Mouse (Mus musculus): ENCODE data around the gene Sik3.
"Not testable (repeated sequence)": the region's sequence is repeated elsewhere in the genome, so short reads cannot be mapped to it uniquely, and the experiment has no call there.

The Sik3 gene

GRCm38 (mm10) chr9:46103154-46103553 is 90.5 kb downstream of the Sik3 start:
- no peak for DNase-seq (ENCODE audit: low spot score in 2 of 2)

GRCm38 (mm10) chr9:46106105-46106504 is 93.5 kb downstream of the Sik3 start:
- no peak for DNase-seq (ENCODE audit: low spot score in 2 of 2)

- no peak for DNase-seq (ENCODE audit: low spot score in 2 of 2)
Measured at GRCm38 (mm10) chr9:46110648-46111047, 98.0 kb downstream of the Sik3 start.

GRCm38 (mm10) chr9:46111334-46111733 is 98.7 kb downstream of the Sik3 start:
- DNase-seq (ENCODE audit: low spot score in 2 of 2): no peak

- no peak for DNase-seq (ENCODE audit: low spot score in 2 of 2)
Measured at GRCm38 (mm10) chr9:46112246-46112645, 99.6 kb downstream of the Sik3 start.

GRCm38 (mm10) chr9:46118844-46119385 is 106.3 kb downstream of the Sik3 start:
- DNase-seq (ENCODE audit: low spot score in 2 of 2): no peak

- peak in 1 of 2 experiments; percentile 30 for DNase-seq (ENCODE audit: low spot score in 2 of 2)
Measured at GRCm38 (mm10) chr9:46119943-46120441, 107.4 kb downstream of the Sik3 start.

- DNase-seq (ENCODE audit: low spot score in 2 of 2): no peak
Measured at GRCm38 (mm10) chr9:46120468-46121253, 108.0 kb downstream of the Sik3 start.

- DNase-seq (ENCODE audit: low spot score in 2 of 2): no peak
Measured at GRCm38 (mm10) chr9:46121486-46121885, 108.9 kb downstream of the Sik3 start.

- no peak for DNase-seq (ENCODE audit: low spot score in 2 of 2)
Measured at GRCm38 (mm10) chr9:46122731-46123130, 110.1 kb downstream of the Sik3 start.

- DNase-seq (ENCODE audit: low spot score in 2 of 2): no peak
Measured at GRCm38 (mm10) chr9:46126295-46126694, 113.7 kb downstream of the Sik3 start.

GRCm38 (mm10) chr9:46127326-46127725 is 114.7 kb downstream of the Sik3 start:
- no peak for DNase-seq (ENCODE audit: low spot score in 2 of 2)

GRCm38 (mm10) chr9:46129241-46129640 is 116.6 kb downstream of the Sik3 start:
- DNase-seq (ENCODE audit: low spot score in 2 of 2): no peak

- not testable (repeated sequence) for DNase-seq (ENCODE audit: low spot score in 2 of 2)
Measured at GRCm38 (mm10) chr9:46132821-46133220, 120.2 kb downstream of the Sik3 start.

- DNase-seq (ENCODE audit: low spot score in 2 of 2): no peak
Measured at GRCm38 (mm10) chr9:46138831-46139230, 126.2 kb downstream of the Sik3 start.

GRCm38 (mm10) chr9:46140811-46141210 is 128.2 kb downstream of the Sik3 start:
- DNase-seq (ENCODE audit: low spot score in 2 of 2): no peak

GRCm38 (mm10) chr9:46142031-46142430 is 129.4 kb downstream of the Sik3 start:
- no peak for DNase-seq (ENCODE audit: low spot score in 2 of 2)

GRCm38 (mm10) chr9:46142492-46142891 is 129.9 kb downstream of the Sik3 start:
- no peak for DNase-seq (ENCODE audit: low spot score in 2 of 2)

GRCm38 (mm10) chr9:46144976-46145375 is 132.4 kb downstream of the Sik3 start:
- DNase-seq (ENCODE audit: low spot score in 2 of 2): no peak

GRCm38 (mm10) chr9:46146437-46146836 is 133.8 kb downstream of the Sik3 start:
- no peak for DNase-seq (ENCODE audit: low spot score in 2 of 2)

GRCm38 (mm10) chr9:46148723-46149122 is 136.1 kb downstream of the Sik3 start:
- no peak for DNase-seq (ENCODE audit: low spot score in 2 of 2)

GRCm38 (mm10) chr9:46149392-46149791 is 136.8 kb downstream of the Sik3 start:
- no peak for DNase-seq (ENCODE audit: low spot score in 2 of 2)

GRCm38 (mm10) chr9:46150116-46150515 is 137.5 kb downstream of the Sik3 start:
- DNase-seq (ENCODE audit: low spot score in 2 of 2): no peak

Data from spleen, postnatal 4 days (tissue).